Mouse (Mus musculus) kidney, postnatal 0 days (tissue): ENCODE data around the gene Arhgef2. TPM values are rescaled to one million over a fixed set of nuclear protein-coding genes. Genes with fewer than 3 reads are reported as not detected.

ENCODE experiments used
- ATAC-seq: fragments of 200-750 bp; cut with Nextera tagmentation; replicated peaks from 2 replicates; pipeline ENCODE4 v1.8.0; 2017; ENCODE audit warnings: low read depth, moderate number of reproducible peaks, moderate TSS enrichment, moderate library complexity; ENCODE audit not compliant: low FRiP score
- DNase-seq: peaks from one replicate; pipeline ENCODE4 v3.0.0-alpha.2; 2016; ENCODE audit warnings: low spot score
- H3K27ac ChIP-seq: fragments of 300-500 bp; sonication (generic); 2 replicates; pipeline ENCODE4 v1.5.1; 2014; ENCODE audit warnings: mild to moderate bottlenecking
- H3K27me3 ChIP-seq: fragments of 300-500 bp; sonication (generic); 2 replicates; pipeline ENCODE4 v1.6.1; 2014; ENCODE audit warnings: low read length, mixed read lengths; ENCODE audit not compliant: insufficient read depth
- H3K36me3 ChIP-seq: fragments of 300-500 bp; sonication (generic); 2 replicates; pipeline ENCODE4 v1.6.1; 2014; ENCODE audit warnings: low read length, mixed read lengths; ENCODE audit not compliant: insufficient read depth
- H3K4me1 ChIP-seq: fragments of 300-500 bp; sonication (generic); replicated peaks from 2 replicates; pipeline ENCODE4 v1.6.1; 2014; ENCODE audit warnings: antibody characterized with exemption, low read length, mixed read lengths; ENCODE audit not compliant: insufficient read depth
- H3K4me2 ChIP-seq: fragments of 300-500 bp; sonication (generic); 2 replicates; pipeline ENCODE4 v1.6.1; 2014; ENCODE audit warnings: mild to moderate bottlenecking, low read length, moderate library complexity, mixed read lengths
- H3K4me3 ChIP-seq: fragments of 300-500 bp; sonication (generic); replicated peaks from 2 replicates; pipeline ENCODE4 v1.5.1; 2014; ENCODE audit warnings: low read depth, low read length
- H3K9ac ChIP-seq: fragments of 300-500 bp; sonication (generic); 2 replicates; pipeline ENCODE4 v1.6.1; 2014; ENCODE audit warnings: low read depth, low read length
- H3K9me3 ChIP-seq: fragments of 300-500 bp; sonication (generic); replicated peaks from 2 replicates; pipeline ENCODE4 v1.6.1; 2016; ENCODE audit warnings: low read length, inconsistent platforms, mixed read lengths
- CTCF ChIP-seq: IDR thresholded peaks from 2 replicates; pipeline ENCODE4 v1.5.1; 2016; ENCODE audit warnings: antibody characterized with exemption, low read depth, mild to moderate bottlenecking, moderate library complexity
- WGBS: fragments of 180-500 bp; shearing (Covaris S2); extraction: QIAGEN DNeasy Blood & Tissue Kit; methylation state at CpG from one replicate; pipeline ENCODE4 v1.1.7; 2014; 5-methylcytosine and 5-hydroxymethylcytosine counted together
- polyA plus RNA-seq: library from polyadenylated mRNA; unstranded; fragments of >200 nt; fragmentation: Nextera tagmentation; extraction: Ambion mirVana; gene quantifications from 2 replicates; pipeline ENCODE4 v1.2.1, GENCODE M21; 2015

The Arhgef2 gene
- polyA plus RNA-seq, 1 experiment from 2014 or later, result 53.7 TPM

DNA sequence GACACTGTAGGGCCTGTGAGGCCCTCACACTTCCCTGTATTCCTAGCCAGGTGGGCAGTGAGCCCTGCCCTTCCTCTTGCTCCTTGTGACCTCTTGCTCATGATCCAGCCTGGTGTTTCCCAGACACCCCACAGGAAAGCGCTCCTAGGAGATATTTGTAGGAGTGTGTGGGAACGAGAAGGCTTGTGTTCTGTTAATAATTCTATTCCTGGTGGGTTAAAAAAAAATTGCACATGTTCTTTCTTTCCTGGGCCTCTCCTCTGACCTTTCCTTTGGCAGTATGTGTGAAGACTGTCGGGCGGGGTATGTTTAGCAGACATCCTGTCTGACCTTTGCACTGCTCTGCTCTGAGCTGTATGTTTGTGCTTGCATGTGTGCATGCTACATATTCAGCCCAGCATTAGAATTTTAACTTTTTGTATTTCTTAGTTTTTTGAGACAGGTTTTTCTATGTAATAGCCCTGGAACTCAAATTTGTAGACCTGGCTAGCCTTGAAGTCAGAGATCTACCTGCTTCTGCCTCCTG lies 39.2 kb upstream of the Arhgef2 start:
- Histone ChIP-seq H3K9ac (no peak overlapping the region), H3K4me3 (no peak overlapping the region), H3K27ac (0 out of 2 replicates have a peak overlapping the region, but pooled peaks have one; percentile 5), H3K4me1 (peaks cover 7% of the 10 kb centered on the region; the same call in 1 of the 2 replicates), H3K27me3 (no peaks in the 10 kb centered on the region), H3K4me2 (no peak overlapping the region), H3K36me3 (peaks cover 62% of the 10 kb centered on the region), H3K9me3 (no peaks in the 10 kb centered on the region)
- 77% methylated on average over 4 of the region's 4 CpGs for WGBS
- DNase-seq (no peak), ATAC-seq (no peak)
- no peak for TF ChIP-seq CTCF

DNA sequence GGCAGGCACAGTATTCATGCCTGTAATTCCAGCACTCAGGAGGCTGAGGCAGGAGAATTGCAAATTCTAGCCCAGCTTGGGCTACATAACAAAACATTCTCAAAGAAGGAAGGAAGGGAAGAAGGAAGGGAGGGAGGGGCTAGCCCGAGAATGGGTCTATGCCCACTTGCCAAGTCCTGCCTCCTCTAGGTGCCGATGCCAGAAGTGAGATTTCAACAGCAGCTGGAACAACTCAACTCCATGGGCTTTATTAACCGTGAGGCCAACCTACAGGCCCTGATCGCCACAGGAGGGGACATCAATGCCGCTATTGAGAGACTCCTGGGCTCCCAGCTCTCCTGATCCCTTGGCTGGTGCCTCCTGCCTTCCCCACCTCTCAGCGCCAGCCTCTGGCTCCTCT lies 37.9 kb upstream of the Arhgef2 start:
- H3K27ac ChIP-seq, result no peak overlapping the region

DNA sequence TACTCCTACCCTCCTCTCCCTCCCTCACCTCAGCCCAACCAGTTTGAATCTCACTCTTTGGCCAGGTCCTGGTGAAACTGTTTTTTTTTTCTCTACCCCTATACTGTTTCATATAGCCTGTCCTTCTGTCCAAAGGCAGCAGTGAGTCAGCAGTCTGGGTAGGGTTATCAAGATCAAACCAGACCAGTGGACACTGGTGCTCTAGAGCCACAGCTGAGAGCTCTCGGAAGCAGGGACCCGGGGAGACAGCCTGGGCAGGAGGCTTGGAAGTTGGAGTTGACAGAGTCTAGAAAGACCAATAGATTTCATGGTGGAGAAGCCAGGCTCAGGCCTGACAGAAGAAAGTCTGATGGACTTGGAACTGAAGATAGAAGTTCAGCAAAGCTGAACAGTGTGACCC lies 37.2 kb upstream of the Arhgef2 start:
- TF ChIP-seq CTCF, result no peak
- ATAC-seq (no peak), DNase-seq (no peak)
- Histone ChIP-seq H3K4me1 (no peaks in the 10 kb centered on the region), H3K4me2 (no peak overlapping the region), H3K4me3 (no peak overlapping the region), H3K9me3 (no peaks in the 10 kb centered on the region), H3K36me3 (peaks cover 54% of the 10 kb centered on the region), H3K9ac (no peak overlapping the region), H3K27ac (no peak overlapping the region), H3K27me3 (no peaks in the 10 kb centered on the region)
- WGBS, result 95% methylated on average over 2 of the region's 2 CpGs

More for the DNA sequence above, 37.9 kb upstream of the Arhgef2 start:
- no peak for TF ChIP-seq CTCF
- Histone ChIP-seq H3K4me1 (no peaks in the 10 kb centered on the region; the same call in 1 of the 2 replicates), H3K9me3 (no peaks in the 10 kb centered on the region), H3K9ac (no peak overlapping the region), H3K27me3 (no peaks in the 10 kb centered on the region), H3K4me2 (no peak overlapping the region), H3K36me3 (peaks cover 58% of the 10 kb centered on the region), H3K4me3 (no peak overlapping the region)
- ATAC-seq, result no peak
- 83% methylated on average over 6 of the region's 6 CpGs for WGBS
- no peak for DNase-seq

DNA sequence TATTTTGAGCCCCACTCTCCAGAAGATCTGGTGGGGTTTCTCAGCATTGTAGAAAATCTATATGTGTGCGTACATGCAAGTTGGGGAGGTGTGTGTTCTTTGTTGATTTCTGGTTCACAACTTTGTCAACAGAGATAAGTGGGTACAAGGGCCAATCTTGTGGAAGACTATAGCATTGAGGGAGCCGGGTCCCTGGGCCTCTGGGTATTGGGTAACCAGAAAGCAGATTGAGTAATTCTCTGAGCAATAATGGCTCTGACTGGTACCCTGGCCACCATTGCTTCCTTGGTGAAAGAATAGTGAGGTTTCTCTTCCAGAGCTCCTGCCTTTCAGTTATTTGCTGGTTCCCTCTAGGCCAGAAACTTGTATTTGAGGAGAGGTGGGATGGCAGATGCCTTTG lies 36.7 kb upstream of the Arhgef2 start:
- Histone ChIP-seq H3K36me3 (peaks cover 50% of the 10 kb centered on the region), H3K9ac (no peak overlapping the region), H3K9me3 (no peaks in the 10 kb centered on the region), H3K4me1 (no peaks in the 10 kb centered on the region), H3K27ac (no peak overlapping the region), H3K4me3 (no peak overlapping the region), H3K4me2 (no peak overlapping the region), H3K27me3 (no peaks in the 10 kb centered on the region)
- ATAC-seq (no peak), DNase-seq (no peak)
- TF ChIP-seq CTCF, result no peak
- WGBS, result 100% methylated on average over 2 of the region's 2 CpGs

DNA sequence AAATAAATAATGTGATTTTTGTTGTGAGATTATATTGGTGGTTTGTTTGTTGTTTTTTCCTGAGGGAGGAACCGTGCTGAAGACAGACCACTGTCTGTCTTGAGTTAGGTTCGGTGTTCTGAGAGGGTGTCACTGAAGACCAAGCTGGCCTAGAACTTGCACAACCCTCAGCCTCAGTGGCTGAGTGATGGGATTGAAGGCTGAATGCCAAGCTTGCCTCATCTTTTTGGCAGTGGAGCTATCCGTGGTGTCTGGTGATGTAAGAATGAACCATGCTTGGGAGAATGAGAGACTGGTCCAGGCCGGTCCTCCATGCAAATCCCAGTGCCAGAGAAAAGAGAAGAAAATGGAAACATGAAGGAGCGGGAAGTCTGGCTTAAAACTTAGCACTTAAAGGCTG lies 36.1 kb upstream of the Arhgef2 start:
- no peaks in the 10 kb centered on the region for H3K9me3 ChIP-seq
- H3K27me3 ChIP-seq, result no peaks in the 10 kb centered on the region
- H3K4me2 ChIP-seq, result no peak overlapping the region
- ATAC-seq (no peak), DNase-seq (no peak)
- H3K9ac ChIP-seq, result no peak overlapping the region
- no peak for TF ChIP-seq CTCF
- no peak overlapping the region for H3K4me3 ChIP-seq
- H3K36me3 ChIP-seq, result peaks cover 46% of the 10 kb centered on the region
- no peaks in the 10 kb centered on the region for H3K4me1 ChIP-seq
- WGBS, result 85% methylated on average over 5 of the region's 5 CpGs
- no peak overlapping the region for H3K27ac ChIP-seq

DNA sequence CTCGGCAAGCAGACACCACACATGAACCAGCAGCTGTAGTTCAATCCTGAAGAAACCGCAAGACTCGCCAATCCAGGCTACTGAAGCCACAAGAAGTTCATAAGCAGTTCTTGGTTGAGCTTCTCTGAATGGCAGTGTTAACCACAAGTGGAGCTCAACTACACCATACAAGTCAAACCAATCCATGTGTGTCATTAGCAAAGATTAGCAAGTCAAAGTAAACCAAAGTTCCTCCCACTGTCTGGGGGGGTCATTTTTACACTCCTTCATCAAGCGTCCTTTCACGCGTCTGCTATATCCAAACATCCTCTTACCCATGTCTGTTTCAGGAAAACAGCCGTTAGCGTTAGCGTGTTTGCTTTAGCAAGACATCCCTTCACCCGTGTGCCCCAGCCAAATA lies 35.4 kb upstream of the Arhgef2 start:
- ATAC-seq, result no peak
- 92% methylated on average over 10 of the region's 10 CpGs for WGBS
- Histone ChIP-seq H3K27me3 (no peaks in the 10 kb centered on the region), H3K27ac (no peak overlapping the region), H3K4me1 (no peaks in the 10 kb centered on the region), H3K9me3 (no peaks in the 10 kb centered on the region), H3K36me3 (peaks cover 39% of the 10 kb centered on the region), H3K4me2 (no peak overlapping the region), H3K9ac (no peak overlapping the region), H3K4me3 (no peak overlapping the region)
- no peak for TF ChIP-seq CTCF
- DNase-seq, result no peak

DNA sequence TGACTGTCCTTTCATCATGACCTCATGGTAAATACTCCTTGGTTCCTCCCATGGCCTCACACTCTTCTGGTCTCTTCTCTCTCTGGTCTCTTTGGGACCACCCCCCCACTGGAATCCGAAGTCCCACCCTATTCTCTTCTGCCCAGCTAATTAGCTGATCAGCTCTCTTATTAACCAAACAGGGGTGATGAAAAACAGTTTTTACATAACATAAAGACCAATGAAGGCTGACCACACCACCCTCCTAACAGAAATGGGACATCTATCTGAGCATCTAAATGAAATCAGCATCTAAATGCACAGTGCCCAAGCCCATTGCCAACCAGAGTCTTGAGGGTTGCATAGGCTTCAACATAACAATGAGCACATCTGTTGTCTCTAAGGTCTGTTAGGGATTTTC lies 33.9 kb upstream of the Arhgef2 start:
- H3K27me3 ChIP-seq, result no peaks in the 10 kb centered on the region
- H3K4me3 ChIP-seq, result no peak overlapping the region
- H3K4me2 ChIP-seq, result no peak overlapping the region
- ATAC-seq (no peak), DNase-seq (no peak)
- H3K27ac ChIP-seq, result no peak overlapping the region
- 89% methylated on average over 1 of the region's 1 CpGs for WGBS
- no peaks in the 10 kb centered on the region for H3K9me3 ChIP-seq
- no peak overlapping the region for H3K9ac ChIP-seq
- peaks cover 27% of the 10 kb centered on the region for H3K36me3 ChIP-seq
- H3K4me1 ChIP-seq, result no peaks in the 10 kb centered on the region
- TF ChIP-seq CTCF, result no peak
